Mouse (Mus musculus) spleen, adult 2 months (tissue): ENCODE results near the gene Gca.

ENCODE experiments used
- CTCF ChIP-seq: fragments of 200-500 bp; IDR thresholded peaks from 2 replicates; pipeline ENCODE4 v1.5.1; 2011; ENCODE audit warnings: mild to moderate bottlenecking, inconsistent platforms; ENCODE audit not compliant: insufficient read depth, insufficient read length, insufficient replicate concordance; ENCODE audit errors: extremely low read depth
- POLR2A ChIP-seq: fragments of 200-500 bp; IDR thresholded peaks from 2 replicates; pipeline ENCODE4 v1.6.1; 2011; ENCODE audit warnings: low read depth, low read length, inconsistent platforms

GRCm38 (mm10) chr2:62665536-62665935, 1.5 kb downstream of the Gca start:
- TF ChIP-seq CTCF (no peak), POLR2A (no peak)
